Mouse (Mus musculus): Measurements from ENCODE around the gene Gpr18. TPM values are rescaled to one million over a fixed set of nuclear protein-coding genes. Genes with fewer than 3 reads are reported as not detected.

The Gpr18 gene
- polyA plus RNA-seq, 2 experiments, result 0.08 to 0.17 TPM

GRCm38 (mm10) chr14:121956291-121956690 is 40.7 kb upstream of the Gpr18 start:
- DNase-seq (ENCODE audit: low read depth in 3 of 3, low spot score in 3 of 3) (no peak), ATAC-seq (ENCODE audit: insufficient read depth) (no peak)
- Histone ChIP-seq H3K9me3 (ENCODE audit: control insufficient read depth, low read length) (no peaks in the 10 kb centered on the region), H3K4me1 (replicated peaks; ENCODE audit: control insufficient read depth in 2 of 2, insufficient read depth in 2 of 2, low read length in 1 of 2) (peaks cover 10 to 18% of the 10 kb centered on the region in 2 experiments), H3K27ac (no peak overlapping the region), H3K9ac (replicated peaks) (no peak overlapping the region), H3K4me3 (ENCODE audit: insufficient read depth in 1 of 2, low read depth in 2 of 2, low read length in 2 of 2) (no peak overlapping the region), H3K27me3 (ENCODE audit: control insufficient read depth, insufficient read depth, low read length) (no peaks in the 10 kb centered on the region), H3K36me3 (replicated peaks; ENCODE audit: control insufficient read depth, insufficient read depth, low read depth) (no peaks in the 10 kb centered on the region), H3K4me2 (ENCODE audit: low read depth) (no peak overlapping the region)
- TF ChIP-seq EP300 (IDR thresholded peaks at IDR 0.05; ENCODE audit: low read depth), result no peak
- TF ChIP-seq CTCF (IDR thresholded peaks at IDR 0.05; ENCODE audit: low read depth), result no peak
- WGBS (ENCODE audit: insufficient replicate concordance), result 41% methylated on average over 5 of the region's 5 CpGs

- Histone ChIP-seq H3K4me1 (replicated peaks; ENCODE audit: control insufficient read depth in 2 of 2, insufficient read depth in 2 of 2, low read length in 1 of 2) (peaks cover 10 to 16% of the 10 kb centered on the region in 2 experiments), H3K9ac (replicated peaks) (no peak overlapping the region), H3K27me3 (ENCODE audit: control insufficient read depth, insufficient read depth, low read length) (no peaks in the 10 kb centered on the region), H3K4me3 (ENCODE audit: insufficient read depth in 1 of 2, low read depth in 2 of 2, low read length in 2 of 2) (no peak overlapping the region), H3K9me3 (ENCODE audit: control insufficient read depth, low read length) (no peaks in the 10 kb centered on the region), H3K36me3 (replicated peaks; ENCODE audit: control insufficient read depth, insufficient read depth, low read depth) (no peaks in the 10 kb centered on the region), H3K27ac (no peak overlapping the region), H3K4me2 (ENCODE audit: low read depth) (no peak overlapping the region)
- WGBS (ENCODE audit: insufficient replicate concordance), result 56% methylated on average over 5 of the region's 5 CpGs
- TF ChIP-seq CTCF (IDR thresholded peaks at IDR 0.05; ENCODE audit: low read depth) (no peak), EP300 (IDR thresholded peaks at IDR 0.05; ENCODE audit: low read depth) (no peak)
- ATAC-seq (ENCODE audit: insufficient read depth), result no peak
- no peak for DNase-seq (ENCODE audit: low read depth in 3 of 3, low spot score in 3 of 3)
These were observed 39.7 kb upstream of the Gpr18 start for GRCm38 (mm10) chr14:121955176-121955795.

DNA sequence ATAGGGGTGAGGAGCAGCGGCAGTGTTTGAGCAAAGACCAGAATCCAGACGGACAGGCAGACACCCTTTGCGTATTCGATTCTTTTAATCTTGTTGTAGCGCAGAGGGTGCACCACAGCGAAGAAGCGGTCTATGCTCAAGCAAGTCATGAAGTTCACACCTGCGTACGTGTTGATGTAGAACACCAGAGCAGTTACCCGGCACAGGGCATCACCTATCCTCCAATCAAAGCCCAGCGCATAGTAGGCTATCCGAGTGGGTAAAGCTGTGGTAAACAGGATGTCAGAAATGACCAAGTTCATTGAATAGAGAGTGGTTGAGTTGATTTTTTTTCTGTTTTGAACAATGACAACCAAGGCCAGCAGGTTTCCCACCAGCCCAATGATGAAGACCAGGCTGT is 39.0 kb upstream of the Gpr18 start:
- DNase-seq (ENCODE audit: low read depth in 3 of 3, low spot score in 3 of 3) (no peak), ATAC-seq (ENCODE audit: insufficient read depth) (no peak)
- no peak overlapping the region for H3K4me3 ChIP-seq (ENCODE audit: insufficient read depth in 1 of 2, low read depth in 2 of 2, low read length in 2 of 2)
- H3K4me2 ChIP-seq (ENCODE audit: low read depth), result no peak overlapping the region
- H3K4me1 ChIP-seq (replicated peaks; ENCODE audit: control insufficient read depth in 2 of 2, insufficient read depth in 2 of 2, low read length in 1 of 2), result peaks cover 10 to 21% of the 10 kb centered on the region in 2 experiments
- no peaks in the 10 kb centered on the region for H3K27me3 ChIP-seq (ENCODE audit: control insufficient read depth, insufficient read depth, low read length)
- 92% methylated on average over 12 of the region's 12 CpGs for WGBS (ENCODE audit: insufficient replicate concordance)
- TF ChIP-seq CTCF (IDR thresholded peaks at IDR 0.05; ENCODE audit: low read depth), result no peak
- TF ChIP-seq EP300 (IDR thresholded peaks at IDR 0.05; ENCODE audit: low read depth), result no peak
- H3K9ac ChIP-seq (replicated peaks), result no peak overlapping the region
- no peaks in the 10 kb centered on the region for H3K9me3 ChIP-seq (ENCODE audit: control insufficient read depth, low read length)
- H3K27ac ChIP-seq, result no peak overlapping the region
- no peaks in the 10 kb centered on the region for H3K36me3 ChIP-seq (replicated peaks; ENCODE audit: control insufficient read depth, insufficient read depth, low read depth)

GRCm38 (mm10) chr14:121954129-121954528 is 38.5 kb upstream of the Gpr18 start:
- 79% methylated on average over 11 of the region's 11 CpGs for WGBS (ENCODE audit: insufficient replicate concordance)
- no peak for DNase-seq (ENCODE audit: low read depth in 3 of 3, low spot score in 3 of 3)
- H3K27ac ChIP-seq, result no peak overlapping the region

DNA sequence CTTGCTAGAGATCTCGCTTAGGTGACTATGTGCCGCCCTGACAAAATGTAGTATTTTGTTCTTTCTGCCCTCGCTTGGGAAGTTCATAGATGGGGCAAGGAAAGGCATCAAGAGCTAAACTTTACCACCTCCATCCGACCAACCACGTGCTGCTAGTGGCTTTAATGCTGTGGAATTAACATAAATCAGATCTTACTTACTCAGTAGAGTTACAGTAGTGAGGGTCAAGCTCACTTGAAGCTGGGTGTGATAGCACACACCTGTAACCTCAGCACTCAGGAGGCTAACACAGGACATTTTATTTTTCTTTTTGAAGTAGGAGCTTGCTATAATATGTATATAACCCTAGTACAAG is 36.4 kb upstream of the Gpr18 start:
- no peak for DNase-seq (ENCODE audit: low read depth in 3 of 3, low spot score in 3 of 3)

More at GRCm38 (mm10) chr14:121954129-121954528, 38.5 kb upstream of the Gpr18 start:
- no peak overlapping the region for H3K9ac ChIP-seq (replicated peaks)
- no peak overlapping the region for H3K4me3 ChIP-seq (ENCODE audit: insufficient read depth in 1 of 2, low read depth in 2 of 2, low read length in 2 of 2)
- H3K4me1 ChIP-seq (replicated peaks; ENCODE audit: control insufficient read depth in 2 of 2, insufficient read depth in 2 of 2, low read length in 1 of 2), result peaks cover 10 to 22% of the 10 kb centered on the region in 2 experiments
- no peak for TF ChIP-seq CTCF (IDR thresholded peaks at IDR 0.05; ENCODE audit: low read depth)
- TF ChIP-seq EP300 (IDR thresholded peaks at IDR 0.05; ENCODE audit: low read depth), result no peak
- H3K4me2 ChIP-seq (ENCODE audit: low read depth), result no peak overlapping the region
- ATAC-seq (ENCODE audit: insufficient read depth), result no peak
- no peaks in the 10 kb centered on the region for H3K9me3 ChIP-seq (ENCODE audit: control insufficient read depth, low read length)
- H3K27me3 ChIP-seq (ENCODE audit: control insufficient read depth, insufficient read depth, low read length), result no peaks in the 10 kb centered on the region
- no peaks in the 10 kb centered on the region for H3K36me3 ChIP-seq (replicated peaks; ENCODE audit: control insufficient read depth, insufficient read depth, low read depth)

More for the DNA sequence above, 36.4 kb upstream of the Gpr18 start:
- H3K4me2 ChIP-seq (ENCODE audit: low read depth), result no peak overlapping the region
- H3K4me1 ChIP-seq (replicated peaks; ENCODE audit: control insufficient read depth in 2 of 2, insufficient read depth in 2 of 2, low read length in 1 of 2), result peaks cover 10 to 22% of the 10 kb centered on the region in 2 experiments
- 67% methylated on average over 5 of the region's 5 CpGs for WGBS (ENCODE audit: insufficient replicate concordance)
- H3K27ac ChIP-seq, result no peak overlapping the region
- ATAC-seq (ENCODE audit: insufficient read depth), result no peak
- H3K4me3 ChIP-seq (ENCODE audit: insufficient read depth in 1 of 2, low read depth in 2 of 2, low read length in 2 of 2), result no peak overlapping the region
- TF ChIP-seq CTCF (IDR thresholded peaks at IDR 0.05; ENCODE audit: low read depth) (no peak), EP300 (IDR thresholded peaks at IDR 0.05; ENCODE audit: low read depth) (no peak)
- H3K9me3 ChIP-seq (ENCODE audit: control insufficient read depth, low read length), result no peaks in the 10 kb centered on the region
- no peaks in the 10 kb centered on the region for H3K36me3 ChIP-seq (replicated peaks; ENCODE audit: control insufficient read depth, insufficient read depth, low read depth)
- H3K27me3 ChIP-seq (ENCODE audit: control insufficient read depth, insufficient read depth, low read length), result no peaks in the 10 kb centered on the region
- no peak overlapping the region for H3K9ac ChIP-seq (replicated peaks)
